Mouse (Mus musculus) embryonic facial prominence, embryonic 14.5 days (tissue): ENCODE results near the gene Sema6c. TPM values are rescaled to one million over a fixed set of nuclear protein-coding genes. Genes with fewer than 3 reads are reported as not detected.
A peak's percentile ranks its signal among the peaks of the same experiment; 100 is the strongest.

Experiments used
- ATAC-seq: fragments of 200-750 bp; cut with Nextera tagmentation; 2 replicates; pipeline ENCODE4 v1.8.0; 2017; ENCODE audit warnings: low read depth, moderate number of reproducible peaks, moderate TSS enrichment
- DNase-seq: peaks from one replicate; pipeline ENCODE4 v3.0.0-alpha.2; 2015; ENCODE audit warnings: low spot score
- H3K27ac ChIP-seq: fragments of 300-500 bp; sonication (generic); replicated peaks from 2 replicates; pipeline ENCODE4 v1.5.1; 2014; ENCODE audit warnings: low read depth, mild to moderate bottlenecking, low read length, moderate library complexity
- H3K27me3 ChIP-seq: fragments of 300-500 bp; sonication (generic); replicated peaks from 2 replicates; pipeline ENCODE4 v1.6.1; 2014; ENCODE audit warnings: low read length; ENCODE audit not compliant: control insufficient read depth, insufficient read depth
- H3K36me3 ChIP-seq: fragments of 300-500 bp; sonication (generic); 2 replicates; pipeline ENCODE4 v1.6.1; 2014; ENCODE audit warnings: low read length, mixed read lengths; ENCODE audit not compliant: control insufficient read depth, insufficient read depth
- H3K4me1 ChIP-seq: fragments of 300-500 bp; sonication (generic); 2 replicates; pipeline ENCODE4 v1.6.1; 2014; ENCODE audit warnings: antibody characterized with exemption, low read length; ENCODE audit not compliant: control insufficient read depth, insufficient read depth
- H3K4me2 ChIP-seq: fragments of 300-500 bp; sonication (generic); 2 replicates; pipeline ENCODE4 v1.6.1; 2014; ENCODE audit warnings: low read depth, mild to moderate bottlenecking, low read length, moderate library complexity, mixed read lengths
- H3K4me3 ChIP-seq: fragments of 300-500 bp; sonication (generic); 2 replicates; pipeline ENCODE4 v1.5.1; 2014; ENCODE audit warnings: low read depth, mild to moderate bottlenecking, low read length
- H3K9ac ChIP-seq: fragments of 300-500 bp; sonication (generic); 2 replicates; pipeline ENCODE4 v1.6.1; 2014; ENCODE audit warnings: low read depth, mild to moderate bottlenecking, low read length, moderate library complexity, mixed read lengths
- H3K9me3 ChIP-seq: fragments of 300-500 bp; sonication (generic); 2 replicates; pipeline ENCODE4 v1.6.1; 2016; ENCODE audit warnings: low read length; ENCODE audit not compliant: control insufficient read depth
- WGBS: fragments of 180-500 bp; shearing (Covaris S2); extraction: QIAGEN DNeasy Blood & Tissue Kit; methylation state at CpG from one replicate; pipeline ENCODE4 v1.1.7; 2014; 5-methylcytosine and 5-hydroxymethylcytosine counted together
- polyA plus RNA-seq: library from polyadenylated mRNA; unstranded; fragments of >200 nt; fragmentation: Nextera tagmentation; extraction: Ambion mirVana; gene quantifications from 2 replicates; pipeline ENCODE4 v1.2.1, GENCODE M21; 2014

Gene Sema6c
- polyA plus RNA-seq, 1 experiment from 2014 or later = 14.4 TPM

GRCm38 (mm10) chr3:95171105-95171504 lies 10.8 kb downstream of the Sema6c start:
- no peak overlapping the region for H3K4me3 ChIP-seq
- H3K9me3 ChIP-seq = no peaks in the 10 kb centered on the region
- H3K9ac ChIP-seq = no peak overlapping the region
- DNase-seq (no peak), ATAC-seq (no peak)
- H3K36me3 ChIP-seq = peaks cover 73% of the 10 kb centered on the region
- 68% methylated on average over 6 of the region's 6 CpGs for WGBS
- no peak overlapping the region for H3K27ac ChIP-seq
- H3K27me3 ChIP-seq = peaks cover 43% of the 10 kb centered on the region
- no peak overlapping the region for H3K4me2 ChIP-seq
- H3K4me1 ChIP-seq = peaks cover 13% of the 10 kb centered on the region

DNA sequence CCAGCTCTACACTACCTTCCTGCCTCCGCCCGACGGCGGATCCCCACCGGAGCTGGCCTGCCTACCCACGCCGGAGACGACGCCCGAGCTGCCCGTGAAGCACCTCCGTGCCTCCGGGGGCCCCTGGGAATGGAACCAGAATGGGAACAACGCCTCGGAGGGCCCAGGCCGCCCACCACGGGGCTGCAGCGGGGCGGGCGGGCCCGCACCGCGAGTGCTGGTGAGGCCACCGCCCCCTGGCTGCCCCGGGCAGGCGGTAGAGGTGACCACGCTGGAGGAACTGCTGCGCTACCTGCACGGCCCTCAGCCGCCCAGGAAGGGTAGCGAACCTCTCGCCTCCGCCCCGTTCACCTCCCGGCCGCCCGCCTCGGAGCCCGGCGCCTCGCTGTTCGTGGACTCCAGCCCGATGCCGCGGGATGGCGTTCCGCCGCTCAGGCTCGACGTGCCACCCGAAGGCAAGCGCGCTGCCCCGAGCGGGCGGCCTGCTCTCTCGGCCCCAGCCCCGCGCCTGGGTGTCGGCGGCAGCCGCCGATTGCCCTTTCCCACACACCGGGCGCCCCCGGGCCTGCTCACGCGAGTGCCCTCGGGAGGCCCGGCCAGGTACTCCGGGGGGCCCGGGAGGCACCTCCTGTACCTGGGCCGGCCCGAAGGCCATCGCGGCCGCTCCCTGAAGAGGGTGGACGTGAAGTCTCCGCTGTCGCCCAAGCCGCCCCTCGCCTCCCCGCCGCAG lies 12.4 kb downstream of the Sema6c start:
- 0 out of 2 replicates have a peak, but pooled peaks have one; percentile 3 for ATAC-seq
- H3K27ac ChIP-seq = no peak overlapping the region
- peaks cover 58% of the 10 kb centered on the region for H3K36me3 ChIP-seq
- peak overlapping the region; percentile 43 for H3K4me2 ChIP-seq
- H3K4me1 ChIP-seq = peaks cover 13% of the 10 kb centered on the region
- no peaks in the 10 kb centered on the region for H3K9me3 ChIP-seq
- peaks cover 43% of the 10 kb centered on the region for H3K27me3 ChIP-seq
- WGBS = 24% methylated on average over 34 of the region's 84 CpGs
- peak overlapping the region; percentile 27; the same call in 1 of the 2 replicates for H3K4me3 ChIP-seq
- H3K9ac ChIP-seq = peak overlapping the region; percentile 53
- DNase-seq = no peak

GRCm38 (mm10) chr3:95173256-95173949 lies 13.1 kb downstream of the Sema6c start:
- H3K4me1 ChIP-seq = peaks cover 13% of the 10 kb centered on the region
- WGBS = 15% methylated on average over 51 of the region's 58 CpGs
- peak overlapping the region; percentile 27 for H3K4me3 ChIP-seq
- peak; percentile 48 for ATAC-seq
- peaks cover 51% of the 10 kb centered on the region for H3K36me3 ChIP-seq
- H3K9me3 ChIP-seq = no peaks in the 10 kb centered on the region
- H3K4me2 ChIP-seq = peak overlapping the region; percentile 43
- peaks cover 43% of the 10 kb centered on the region for H3K27me3 ChIP-seq
- peak overlapping the region; percentile 53 for H3K9ac ChIP-seq
- DNase-seq = peak; percentile 41
- H3K27ac ChIP-seq = no peak overlapping the region

DNA sequence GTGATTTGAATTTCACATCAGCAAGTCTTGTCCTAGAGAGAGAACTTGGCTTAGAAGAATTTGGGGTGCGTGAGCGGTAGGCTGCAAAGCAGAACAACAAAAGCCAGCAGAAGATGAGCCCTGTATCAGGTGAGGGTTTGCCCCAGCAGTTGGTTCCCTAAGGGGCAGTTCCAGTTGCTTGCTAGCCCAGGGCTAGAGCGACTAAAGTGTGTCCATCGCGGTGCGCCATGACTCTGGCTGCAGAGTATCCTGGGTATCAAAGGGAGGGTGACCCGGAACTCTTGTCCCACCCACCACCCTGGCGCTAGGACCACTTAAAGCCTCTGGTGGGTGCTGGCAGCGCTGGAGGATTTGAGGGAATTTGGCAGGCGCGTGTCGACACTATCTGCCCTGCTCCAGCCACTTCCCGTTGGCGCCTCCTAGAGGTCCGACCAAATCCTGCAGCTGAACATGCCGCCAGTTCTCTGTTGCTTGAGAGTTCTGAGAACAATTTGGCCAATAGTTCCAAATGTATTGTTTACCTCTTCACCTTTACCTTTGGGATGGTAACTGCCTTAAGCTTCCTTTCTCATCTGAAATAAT lies 13.8 kb downstream of the Sema6c start:
- H3K27me3 ChIP-seq = peaks cover 43% of the 10 kb centered on the region
- peak; percentile 35 for ATAC-seq
- H3K36me3 ChIP-seq = peaks cover 44% of the 10 kb centered on the region
- WGBS = 10% methylated on average over 16 of the region's 16 CpGs
- H3K9me3 ChIP-seq = no peaks in the 10 kb centered on the region
- H3K27ac ChIP-seq = no peak overlapping the region
- peak; percentile 82 for DNase-seq
- H3K9ac ChIP-seq = 0 out of 2 replicates have a peak overlapping the region, but pooled peaks have one; percentile 34
- H3K4me3 ChIP-seq = peak overlapping the region; percentile 27
- H3K4me1 ChIP-seq = peaks cover 13% of the 10 kb centered on the region
- peak overlapping the region; percentile 43 for H3K4me2 ChIP-seq

GRCm38 (mm10) chr3:95176500-95176899 lies 16.2 kb downstream of the Sema6c start:
- H3K9me3 ChIP-seq = no peaks in the 10 kb centered on the region
- WGBS = 71% methylated on average over 3 of the region's 3 CpGs
- H3K9ac ChIP-seq = no peak overlapping the region
- no peak overlapping the region for H3K27ac ChIP-seq
- no peak overlapping the region for H3K4me3 ChIP-seq
- peaks cover 21% of the 10 kb centered on the region for H3K36me3 ChIP-seq
- DNase-seq (no peak), ATAC-seq (no peak)
- H3K4me1 ChIP-seq = peaks cover 13% of the 10 kb centered on the region
- no peak overlapping the region for H3K4me2 ChIP-seq
- peaks cover 27% of the 10 kb centered on the region for H3K27me3 ChIP-seq

- H3K9ac ChIP-seq = no peak overlapping the region
- ATAC-seq = no peak
- no peak overlapping the region for H3K27ac ChIP-seq
- peaks cover 16% of the 10 kb centered on the region for H3K27me3 ChIP-seq
- H3K36me3 ChIP-seq = peaks cover 18% of the 10 kb centered on the region
- peaks cover 13% of the 10 kb centered on the region for H3K4me1 ChIP-seq
- 64% methylated on average over 6 of the region's 6 CpGs for WGBS
- no peaks in the 10 kb centered on the region for H3K9me3 ChIP-seq
- no peak overlapping the region for H3K4me3 ChIP-seq
- no peak overlapping the region for H3K4me2 ChIP-seq
- DNase-seq = no peak
Measured at GRCm38 (mm10) chr3:95177583-95177982, 17.3 kb downstream of the Sema6c start.

GRCm38 (mm10) chr3:95178948-95179347 lies 18.7 kb downstream of the Sema6c start:
- peaks cover 19% of the 10 kb centered on the region; the same call in 1 of the 2 replicates for H3K36me3 ChIP-seq
- peaks cover 4% of the 10 kb centered on the region for H3K4me1 ChIP-seq
- ATAC-seq (no peak), DNase-seq (no peak)
- H3K9me3 ChIP-seq = no peaks in the 10 kb centered on the region
- WGBS = 82% methylated on average over 5 of the region's 5 CpGs
- no peak overlapping the region for H3K4me2 ChIP-seq
- no peak overlapping the region for H3K9ac ChIP-seq
- no peak overlapping the region for H3K27ac ChIP-seq
- peaks cover 3% of the 10 kb centered on the region for H3K27me3 ChIP-seq
- no peak overlapping the region for H3K4me3 ChIP-seq

GRCm38 (mm10) chr3:95179890-95180289 lies 19.6 kb downstream of the Sema6c start:
- Histone ChIP-seq H3K4me2 (no peak overlapping the region), H3K36me3 (peaks cover 27% of the 10 kb centered on the region), H3K9ac (no peak overlapping the region), H3K4me3 (no peak overlapping the region), H3K27me3 (no peaks in the 10 kb centered on the region), H3K4me1 (no peaks in the 10 kb centered on the region), H3K9me3 (no peaks in the 10 kb centered on the region), H3K27ac (no peak overlapping the region)
- DNase-seq (no peak), ATAC-seq (no peak)
- 60% methylated on average over 3 of the region's 3 CpGs for WGBS
